Mouse (Mus musculus) ES-E14 (cell line): ENCODE measurements around the gene Olfr522. TPM values are rescaled to one million over a fixed set of nuclear protein-coding genes. Genes with fewer than 3 reads are reported as not detected.

Source experiments
- DNase-seq: peaks from one replicate; pipeline ENCODE4 v3.0.0-alpha.2; 2013; ENCODE audit warnings: low read depth, low spot score
- H3K27ac ChIP-seq: 2 replicates; pipeline ENCODE4 v1.5.1; 2012; ENCODE audit warnings: low read depth, mild to moderate bottlenecking, low read length, moderate library complexity, mixed read lengths; ENCODE audit not compliant: poor library complexity, insufficient read depth, severe bottlenecking
- H3K36me3 ChIP-seq: 2 replicates; pipeline ENCODE4 v1.6.1; 2012; ENCODE audit warnings: mild to moderate bottlenecking, low read length, moderate library complexity, mixed read lengths; ENCODE audit not compliant: control insufficient read depth, poor library complexity, insufficient read depth, severe bottlenecking
- H3K4me1 ChIP-seq, 2 experiments: fragments of 150-350 bp in 1 of 2; sonication (generic) in 1 of 2; 2 replicates each; pipeline ENCODE4 v1.6.1; 2012; ENCODE audit warnings: low read length in 2 of 2, mild to moderate bottlenecking in 1 of 2, mixed read lengths in 1 of 2; ENCODE audit not compliant: control insufficient read depth in 2 of 2, insufficient read depth in 2 of 2, poor library complexity in 1 of 2
- H3K4me3 ChIP-seq, 2 experiments: fragments of 150-350 bp in 1 of 2; sonication (generic) in 1 of 2; 2 replicates each; pipeline ENCODE4 v1.5.1; 2012; ENCODE audit warnings: low read length in 2 of 2, low read depth in 1 of 2, mild to moderate bottlenecking in 1 of 2, mixed read lengths in 1 of 2; ENCODE audit not compliant: insufficient read depth in 1 of 2, poor library complexity in 1 of 2, severe bottlenecking in 1 of 2
- H3K9ac ChIP-seq: 2 replicates; pipeline ENCODE4 v1.6.1; 2012; ENCODE audit warnings: low read depth, mild to moderate bottlenecking, low read length, mixed read lengths; ENCODE audit not compliant: poor library complexity, insufficient read depth, severe bottlenecking
- H3K9me3 ChIP-seq: fragments of 150-350 bp; sonication (generic); 2 replicates; pipeline ENCODE4 v1.6.1; 2012; ENCODE audit warnings: low read depth, mild to moderate bottlenecking, low read length; ENCODE audit not compliant: control insufficient read depth, insufficient read depth
- CHD2 ChIP-seq: IDR thresholded peaks from 2 replicates; pipeline ENCODE4 v1.6.1; 2014; ENCODE audit warnings: mild to moderate bottlenecking, low read depth, low read length, inconsistent platforms
- HCFC1 ChIP-seq: IDR thresholded peaks from 2 replicates; pipeline ENCODE4 v1.6.1; 2012; ENCODE audit warnings: low read length, inconsistent platforms, borderline replicate concordance; ENCODE audit not compliant: insufficient read depth
- MAFK ChIP-seq: IDR thresholded peaks from 2 replicates; pipeline ENCODE4 v1.6.1; 2014; ENCODE audit warnings: mild to moderate bottlenecking, low read depth, low read length, inconsistent platforms; ENCODE audit not compliant: insufficient read depth
- ZC3H11A ChIP-seq: IDR thresholded peaks from 2 replicates; pipeline ENCODE4 v1.6.1; 2012; ENCODE audit warnings: low read depth, mild to moderate bottlenecking, inconsistent platforms, low read length, borderline replicate concordance
- ZNF384 ChIP-seq: IDR thresholded peaks from 2 replicates; pipeline ENCODE4 v1.6.1; 2012; ENCODE audit warnings: low read depth, low read length, inconsistent platforms
- in situ Hi-C, 2 experiments: fragments of 600-800 bp; cut with MboI; formaldehyde crosslinking; loops; one replicate each; pipeline ENCODE4 v1.15.1; 2025; ENCODE audit warnings: low sequenced_read_pairs in 2 of 2, inconsistent platforms in 1 of 2; ENCODE audit not compliant: unreplicated experiment in 2 of 2
- total RNA-seq: library from RNA; depleted of rRNA; stranded (reverse); fragments of 300-350 nt; gene quantifications from 2 replicates; pipeline ENCODE4 v1.2.3, GENCODE M21; 2012; rRNA removed

The Olfr522 gene
- total RNA-seq: not detected in 2 replicates

DNA sequence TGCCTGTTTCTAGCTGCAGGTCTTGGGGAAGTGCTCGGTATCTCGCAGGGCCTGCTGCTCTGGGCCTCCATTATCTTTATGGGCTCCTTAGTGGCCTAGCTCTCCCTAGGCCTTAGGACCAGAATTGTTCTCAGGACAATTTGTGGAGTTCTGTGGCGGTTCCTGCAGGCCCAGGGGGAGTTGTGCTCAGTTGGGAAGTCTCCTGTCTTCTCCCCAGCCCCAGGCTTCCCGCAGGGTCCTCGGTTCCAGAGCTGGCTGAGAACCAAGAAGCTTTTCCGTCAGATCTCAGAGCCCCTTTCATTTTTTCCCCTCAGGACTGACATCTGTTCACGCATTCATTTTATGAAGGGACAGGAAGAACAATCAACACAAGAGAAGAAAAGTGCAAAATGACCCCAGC, at the start of gene Olfr522:
TSS of gene Olfr522 (minus strand) at position 101 of the 400 bp plus-strand sequence.
- Histone ChIP-seq H3K27ac (no peak within 1 kb of the TSS; the same call in 1 of the 2 replicates), H3K4me3 (no peak within 1 kb of the TSS), H3K4me1 (no peaks in the 10 kb centered on the region), H3K9me3 (no peaks in the 10 kb centered on the region), H3K9ac (no peak within 1 kb of the TSS), H3K36me3 (no peaks in the 10 kb centered on the region)
- in situ Hi-C loops: no loop called here
- DNase-seq: no peak
- TF ChIP-seq CHD2 (no peak), ZC3H11A (no peak)

GRCm38 (mm10) chr7:140213841-140214240, 49.3 kb upstream of the Olfr522 start:
- no peak overlapping the region for H3K27ac ChIP-seq
- DNase-seq: no peak
- no peaks in the 10 kb centered on the region for H3K4me1 ChIP-seq
- no peak overlapping the region for H3K9ac ChIP-seq
- H3K9me3 ChIP-seq: no peaks in the 10 kb centered on the region
- no peak overlapping the region for H3K4me3 ChIP-seq
- no peak for TF ChIP-seq ZNF384
- in situ Hi-C loops: no loop called here
- H3K36me3 ChIP-seq: no peaks in the 10 kb centered on the region

DNA sequence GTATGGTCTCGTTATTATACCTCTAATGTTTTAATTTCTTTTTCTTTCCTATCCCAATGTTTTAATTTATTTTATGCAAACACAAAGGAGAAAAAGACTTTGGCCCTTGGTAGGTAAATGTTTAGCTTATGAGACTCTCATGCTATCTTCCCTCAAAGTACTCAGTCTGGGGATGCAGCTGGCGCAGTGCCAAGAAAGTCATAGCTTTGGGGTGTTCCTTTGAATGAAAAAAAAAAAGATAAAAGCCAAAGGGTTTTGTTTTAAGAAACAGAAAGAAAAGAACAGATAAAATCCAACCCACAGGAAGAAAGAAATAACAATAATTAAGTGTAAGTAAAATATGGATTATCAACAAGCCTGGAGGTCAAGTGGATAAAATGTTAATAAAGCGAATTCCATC, 44.1 kb upstream of the Olfr522 start:
- Histone ChIP-seq H3K9me3 (no peaks in the 10 kb centered on the region), H3K9ac (no peak overlapping the region), H3K36me3 (no peaks in the 10 kb centered on the region), H3K4me3 (no peak overlapping the region), H3K27ac (no peak overlapping the region), H3K4me1 (no peaks in the 10 kb centered on the region)
- TF ChIP-seq MAFK (no peak), CHD2 (no peak), ZNF384 (no peak), HCFC1 (no peak), ZC3H11A (no peak)
- in situ Hi-C loops: no loop called here
- DNase-seq: no peak

DNA sequence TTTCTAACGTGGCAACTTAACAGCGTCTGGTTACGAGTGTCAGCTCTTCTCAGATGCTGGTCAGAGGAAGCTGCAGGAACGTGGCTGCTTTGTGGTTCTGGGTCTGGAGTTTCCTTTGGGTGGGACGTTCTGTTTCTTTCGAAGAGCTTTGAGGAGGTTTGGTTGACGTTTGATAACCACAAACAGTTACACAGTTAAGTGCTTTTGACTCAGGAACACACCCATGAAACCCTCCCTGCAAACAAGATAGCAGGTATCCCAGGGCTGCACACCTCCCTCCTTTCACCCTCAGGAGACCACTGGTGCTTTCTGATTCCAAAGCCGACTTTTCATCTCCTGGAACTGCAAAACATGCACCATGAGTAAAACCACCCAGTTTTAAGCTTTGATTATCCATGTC, 43.6 kb upstream of the Olfr522 start:
- Histone ChIP-seq H3K9me3 (no peaks in the 10 kb centered on the region), H3K9ac (no peak overlapping the region), H3K4me3 (no peak overlapping the region), H3K4me1 (no peaks in the 10 kb centered on the region), H3K36me3 (no peaks in the 10 kb centered on the region), H3K27ac (no peak overlapping the region)
- no peak for TF ChIP-seq ZC3H11A
- in situ Hi-C loops: no loop called here
- no peak for DNase-seq

DNA sequence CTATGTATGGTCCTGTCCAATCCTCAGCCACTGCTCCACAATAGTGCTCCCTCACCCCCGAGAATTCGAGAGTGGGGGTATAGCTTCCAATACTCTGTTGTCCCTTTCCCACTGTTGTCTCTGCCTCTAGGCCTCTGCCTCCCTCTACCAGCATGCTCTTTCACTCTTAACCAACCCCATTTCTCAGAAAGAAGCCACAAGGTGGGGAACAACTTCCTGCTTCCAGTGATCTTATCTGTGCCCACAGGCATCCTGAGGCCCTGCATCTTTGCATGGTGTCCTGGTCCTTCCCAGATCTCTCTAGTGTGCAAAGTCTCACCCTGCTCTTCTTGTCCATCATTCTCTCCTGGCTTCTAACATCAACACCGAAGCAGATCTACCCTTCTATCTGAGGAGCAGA, 42.3 kb upstream of the Olfr522 start:
- in situ Hi-C loops: no loop called here

More for the DNA sequence above, 42.3 kb upstream of the Olfr522 start:
- DNase-seq: no peak
- Histone ChIP-seq H3K9me3 (no peaks in the 10 kb centered on the region), H3K36me3 (no peaks in the 10 kb centered on the region), H3K4me3 (no peak overlapping the region), H3K4me1 (no peaks in the 10 kb centered on the region), H3K27ac (no peak overlapping the region), H3K9ac (no peak overlapping the region)
- TF ChIP-seq HCFC1 (no peak), ZNF384 (no peak), ZC3H11A (no peak), CHD2 (no peak), MAFK (no peak)
